Mouse (Mus musculus) bone marrow macrophage, adult 2 months (primary cell): ENCODE measurements around the gene Racgap1. TPM values are rescaled to one million over a fixed set of nuclear protein-coding genes. Genes with fewer than 3 reads are reported as not detected.
A peak's percentile ranks its signal among the peaks of the same experiment; 100 is the strongest.

Experiments
- H3K27ac ChIP-seq: 2 replicates; pipeline ENCODE4 v1.5.1; 2012; ENCODE audit warnings: low read depth, low read length; ENCODE audit not compliant: insufficient read depth
- H3K4me1 ChIP-seq: 2 replicates; pipeline ENCODE4 v1.6.1; 2012; ENCODE audit warnings: low read length; ENCODE audit not compliant: control insufficient read depth, insufficient read depth
- H3K4me3 ChIP-seq: 2 replicates; pipeline ENCODE4 v1.5.1; 2012; ENCODE audit warnings: mild to moderate bottlenecking, low read length, moderate library complexity; ENCODE audit not compliant: insufficient read depth
- CTCF ChIP-seq: IDR thresholded peaks from 2 replicates; pipeline ENCODE4 v1.5.1; 2012; ENCODE audit warnings: low read depth, mild to moderate bottlenecking, low read length, moderate library complexity
- POLR2A ChIP-seq: IDR thresholded peaks from 2 replicates; pipeline ENCODE4 v1.6.1; 2012; ENCODE audit warnings: mild to moderate bottlenecking, low read depth, low read length, borderline replicate concordance
- polyA plus RNA-seq: library from polyadenylated mRNA; stranded (reverse); fragments of >200 nt; gene quantifications from 2 replicates; pipeline ENCODE4 v1.2.4, GENCODE M21; 2012; ENCODE audit not compliant: missing spikeins, insufficient read depth, insufficient read length

Gene Racgap1
- polyA plus RNA-seq, 1 experiment: 56.8 TPM

GRCm38 (mm10) chr15:99596841-99597240 is 54.6 kb downstream of the Racgap1 start:
- H3K27ac ChIP-seq: no peak overlapping the region
- no peaks in the 10 kb centered on the region for H3K4me1 ChIP-seq
- H3K4me3 ChIP-seq: no peak overlapping the region
- TF ChIP-seq POLR2A: no peak
- TF ChIP-seq CTCF: no peak

GRCm38 (mm10) chr15:99596056-99596687 is 55.3 kb downstream of the Racgap1 start:
- Histone ChIP-seq H3K4me3 (no peak overlapping the region), H3K4me1 (no peaks in the 10 kb centered on the region), H3K27ac (no peak overlapping the region)
- peak; percentile 92 for TF ChIP-seq CTCF
- no peak for TF ChIP-seq POLR2A

- H3K4me1 ChIP-seq: no peaks in the 10 kb centered on the region
Measured at GRCm38 (mm10) chr15:99594951-99595350, 56.5 kb downstream of the Racgap1 start.

DNA sequence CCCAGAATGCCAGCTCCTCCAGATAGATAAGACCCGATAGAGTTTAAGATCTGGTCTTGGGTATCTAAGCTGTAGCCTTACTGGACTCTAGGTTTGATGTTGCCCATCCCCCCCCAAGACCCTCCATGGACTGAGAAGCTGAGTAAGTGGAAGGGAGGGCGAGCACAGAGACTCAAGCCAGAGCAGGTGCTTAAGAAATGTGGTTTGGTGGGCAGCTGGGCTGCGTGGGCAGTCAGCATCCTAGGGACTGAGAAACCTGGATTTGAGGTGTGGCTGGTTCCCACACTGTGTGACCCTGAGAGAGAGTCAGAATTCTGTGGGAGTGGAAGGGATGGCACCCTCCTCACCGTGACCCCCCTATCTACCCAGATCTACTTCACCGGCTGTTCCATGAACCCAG is 58.6 kb downstream of the Racgap1 start:
- no peak overlapping the region for H3K27ac ChIP-seq
- no peak overlapping the region for H3K4me3 ChIP-seq
- TF ChIP-seq CTCF (no peak), POLR2A (no peak)
- H3K4me1 ChIP-seq: no peaks in the 10 kb centered on the region

More at GRCm38 (mm10) chr15:99594951-99595350, 56.5 kb downstream of the Racgap1 start:
- Histone ChIP-seq H3K4me3 (no peak overlapping the region), H3K27ac (no peak overlapping the region)
- TF ChIP-seq POLR2A: no peak
- no peak for TF ChIP-seq CTCF

DNA sequence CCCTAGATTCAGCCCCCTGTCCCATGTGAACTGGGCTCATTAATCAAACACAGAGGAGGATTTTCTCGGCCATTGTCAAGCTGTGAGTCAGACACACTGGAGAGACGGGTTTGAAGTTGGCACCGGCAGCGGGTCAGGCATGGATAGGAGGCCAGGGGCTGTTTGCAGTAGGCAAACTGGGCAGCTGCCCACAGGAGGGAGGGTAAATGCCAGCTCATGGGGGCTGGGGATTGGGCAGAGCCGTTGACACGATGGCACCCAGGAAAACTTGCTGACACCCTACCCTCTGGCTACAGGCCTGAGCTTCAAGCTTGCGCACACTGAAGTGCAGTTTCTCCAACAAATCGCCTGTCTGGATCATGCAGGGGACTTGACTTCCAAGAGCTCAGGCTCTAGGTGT is 59.3 kb downstream of the Racgap1 start:
- Histone ChIP-seq H3K27ac (no peak overlapping the region), H3K4me3 (no peak overlapping the region), H3K4me1 (no peaks in the 10 kb centered on the region)
- no peak for TF ChIP-seq CTCF
- no peak for TF ChIP-seq POLR2A

GRCm38 (mm10) chr15:99590429-99591084 is 60.9 kb downstream of the Racgap1 start, which contains the start of gene Aqp5:
TSS of gene Aqp5 (plus strand) at chr15:99590782.
- H3K4me3 ChIP-seq: no peak within 1 kb of the TSS
- no peak for TF ChIP-seq CTCF
- H3K27ac ChIP-seq: no peak within 1 kb of the TSS
- H3K4me1 ChIP-seq: no peaks in the 10 kb centered on the region

- Histone ChIP-seq H3K4me3 (no peak overlapping the region), H3K4me1 (peaks cover 8% of the 10 kb centered on the region), H3K27ac (no peak overlapping the region)
- TF ChIP-seq POLR2A (no peak), CTCF (no peak)
Measured at GRCm38 (mm10) chr15:99589704-99590103, 61.8 kb downstream of the Racgap1 start.

- no peak for TF ChIP-seq POLR2A
- TF ChIP-seq CTCF: no peak
- Histone ChIP-seq H3K4me3 (no peak overlapping the region), H3K4me1 (peaks cover 12% of the 10 kb centered on the region), H3K27ac (no peak overlapping the region)
Measured at GRCm38 (mm10) chr15:99589237-99589636, 62.2 kb downstream of the Racgap1 start.

GRCm38 (mm10) chr15:99586525-99586924 is 64.9 kb downstream of the Racgap1 start:
- H3K4me1 ChIP-seq: peaks cover 14% of the 10 kb centered on the region

DNA sequence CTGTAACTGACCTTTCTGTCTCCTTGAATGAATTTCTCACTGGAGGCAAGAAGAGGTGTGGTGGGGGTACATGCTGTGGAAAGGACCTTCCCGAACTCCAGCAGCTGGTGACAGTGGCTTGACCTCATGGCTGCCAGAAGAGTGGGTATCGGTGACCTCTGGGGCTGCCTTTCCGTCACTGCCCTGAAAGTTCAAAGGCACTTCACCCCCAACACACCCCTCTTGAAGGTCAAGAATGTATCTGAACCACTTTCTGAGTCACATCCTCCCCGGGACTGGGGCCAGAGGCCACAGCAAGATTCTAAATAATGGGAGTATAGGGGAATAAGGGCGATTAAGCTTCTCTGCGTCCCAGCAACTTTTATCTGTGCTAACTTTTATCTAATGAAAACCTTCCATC is 65.7 kb downstream of the Racgap1 start:
- peaks cover 14% of the 10 kb centered on the region for H3K4me1 ChIP-seq
- H3K27ac ChIP-seq: no peak overlapping the region
- TF ChIP-seq POLR2A (no peak), CTCF (no peak)
- H3K4me3 ChIP-seq: no peak overlapping the region

More at GRCm38 (mm10) chr15:99586525-99586924, 64.9 kb downstream of the Racgap1 start:
- TF ChIP-seq POLR2A: no peak
- TF ChIP-seq CTCF: no peak
- Histone ChIP-seq H3K27ac (no peak overlapping the region), H3K4me3 (no peak overlapping the region)
